Mouse (Mus musculus): Measurements from ENCODE around the gene Zfyve21. TPM values are rescaled to one million over a fixed set of nuclear protein-coding genes. Genes with fewer than 3 reads are reported as not detected.

The Zfyve21 gene
- polyA plus RNA-seq, 1 experiment from 2014 or later, result 232 TPM

GRCm38 (mm10) chr12:111829447-111829846 lies 15.5 kb downstream of the Zfyve21 start:
- Histone ChIP-seq H3K9ac (ENCODE audit: low read depth, low read length) (no peak overlapping the region), H3K27ac (ENCODE audit: low read length) (no peak overlapping the region), H3K4me1 (ENCODE audit: control insufficient read depth, insufficient read depth, low read length) (no peaks in the 10 kb centered on the region)

GRCm38 (mm10) chr12:111829954-111830353 lies 16.0 kb downstream of the Zfyve21 start:
- H3K36me3 ChIP-seq (ENCODE audit: control insufficient read depth, insufficient read depth, low read length), result peaks cover 31% of the 10 kb centered on the region
- no peaks in the 10 kb centered on the region for H3K27me3 ChIP-seq (replicated peaks; ENCODE audit: control insufficient read depth, insufficient read depth, low read length)
- WGBS, result 93% methylated on average over 9 of the region's 9 CpGs

More at GRCm38 (mm10) chr12:111829447-111829846, 15.5 kb downstream of the Zfyve21 start:
- 88% methylated on average over 5 of the region's 5 CpGs for WGBS
- no peaks in the 10 kb centered on the region for H3K9me3 ChIP-seq (ENCODE audit: control insufficient read depth, low read length)
- peaks cover 35% of the 10 kb centered on the region for H3K36me3 ChIP-seq (ENCODE audit: control insufficient read depth, insufficient read depth, low read length)
- H3K27me3 ChIP-seq (replicated peaks; ENCODE audit: control insufficient read depth, insufficient read depth, low read length), result no peaks in the 10 kb centered on the region
- H3K4me3 ChIP-seq (ENCODE audit: low read length), result no peak overlapping the region
- H3K4me2 ChIP-seq (ENCODE audit: low read depth, low read length), result no peak overlapping the region
- no peak for ATAC-seq

DNA sequence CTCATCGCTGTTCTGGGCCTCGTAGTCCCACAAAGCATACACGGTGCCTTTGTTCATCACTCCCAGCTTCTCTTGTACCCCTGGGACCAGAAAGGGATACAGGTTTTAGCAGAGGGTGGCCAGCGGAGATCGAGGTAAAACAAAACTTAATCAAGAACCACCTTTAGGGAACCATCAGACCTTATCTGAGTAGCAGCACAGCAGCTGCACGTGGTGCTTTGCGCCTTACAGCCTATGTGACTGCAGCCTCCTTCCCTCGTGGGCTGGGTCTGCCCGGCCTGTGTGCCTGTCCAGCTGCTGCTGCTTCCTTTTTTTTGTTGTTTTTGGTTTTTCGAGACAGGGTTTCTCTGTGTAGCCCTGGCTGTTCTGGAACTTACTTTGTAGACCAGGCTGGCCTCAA lies 16.4 kb downstream of the Zfyve21 start:
- H3K36me3 ChIP-seq (ENCODE audit: control insufficient read depth, insufficient read depth, low read length), result peaks cover 28% of the 10 kb centered on the region
- H3K4me2 ChIP-seq (ENCODE audit: low read depth, low read length), result no peak overlapping the region
- H3K9me3 ChIP-seq (ENCODE audit: control insufficient read depth, low read length), result no peaks in the 10 kb centered on the region
- no peak for ATAC-seq
- 85% methylated on average over 10 of the region's 10 CpGs for WGBS
- H3K9ac ChIP-seq (ENCODE audit: low read depth, low read length), result no peak overlapping the region
- no peak overlapping the region for H3K4me3 ChIP-seq (ENCODE audit: low read length)
- H3K4me1 ChIP-seq (ENCODE audit: control insufficient read depth, insufficient read depth, low read length), result no peaks in the 10 kb centered on the region
- no peak overlapping the region for H3K27ac ChIP-seq (ENCODE audit: low read length)
- no peaks in the 10 kb centered on the region for H3K27me3 ChIP-seq (replicated peaks; ENCODE audit: control insufficient read depth, insufficient read depth, low read length)

More at GRCm38 (mm10) chr12:111829954-111830353, 16.0 kb downstream of the Zfyve21 start:
- Histone ChIP-seq H3K9ac (ENCODE audit: low read depth, low read length) (no peak overlapping the region), H3K27ac (ENCODE audit: low read length) (no peak overlapping the region), H3K9me3 (ENCODE audit: control insufficient read depth, low read length) (no peaks in the 10 kb centered on the region), H3K4me1 (ENCODE audit: control insufficient read depth, insufficient read depth, low read length) (no peaks in the 10 kb centered on the region), H3K4me3 (ENCODE audit: low read length) (no peak overlapping the region), H3K4me2 (ENCODE audit: low read depth, low read length) (no peak overlapping the region)
- ATAC-seq, result no peak

DNA sequence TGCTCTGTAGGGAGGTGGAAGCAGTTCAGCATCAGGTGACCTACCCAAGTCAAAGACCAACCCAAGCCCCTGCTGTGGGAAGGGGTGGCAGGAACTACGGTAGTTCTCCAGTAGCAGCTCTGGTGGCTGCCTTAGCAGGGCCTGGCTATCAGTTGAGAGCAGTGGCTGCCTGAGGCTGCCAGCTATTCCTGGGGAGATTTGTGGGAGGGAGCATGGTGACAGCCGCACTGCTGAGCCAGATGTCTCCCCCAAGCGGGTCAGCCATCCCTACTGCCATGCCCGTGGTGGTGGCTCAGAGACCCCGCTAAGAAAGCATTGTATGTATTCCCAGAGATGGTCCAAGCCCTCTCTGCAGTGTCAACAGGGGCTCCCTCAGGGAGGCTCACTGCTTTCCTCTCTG lies 18.7 kb downstream of the Zfyve21 start:
- Histone ChIP-seq H3K9ac (ENCODE audit: low read depth, low read length) (no peak overlapping the region), H3K4me1 (ENCODE audit: control insufficient read depth, insufficient read depth, low read length) (no peaks in the 10 kb centered on the region), H3K4me3 (ENCODE audit: low read length) (no peak overlapping the region), H3K27me3 (replicated peaks; ENCODE audit: control insufficient read depth, insufficient read depth, low read length) (no peaks in the 10 kb centered on the region), H3K36me3 (ENCODE audit: control insufficient read depth, insufficient read depth, low read length) (peaks cover 20% of the 10 kb centered on the region), H3K4me2 (ENCODE audit: low read depth, low read length) (no peak overlapping the region), H3K9me3 (ENCODE audit: control insufficient read depth, low read length) (no peaks in the 10 kb centered on the region), H3K27ac (ENCODE audit: low read length) (no peak overlapping the region)
- no peak for ATAC-seq
- WGBS, result 72% methylated on average over 5 of the region's 5 CpGs

DNA sequence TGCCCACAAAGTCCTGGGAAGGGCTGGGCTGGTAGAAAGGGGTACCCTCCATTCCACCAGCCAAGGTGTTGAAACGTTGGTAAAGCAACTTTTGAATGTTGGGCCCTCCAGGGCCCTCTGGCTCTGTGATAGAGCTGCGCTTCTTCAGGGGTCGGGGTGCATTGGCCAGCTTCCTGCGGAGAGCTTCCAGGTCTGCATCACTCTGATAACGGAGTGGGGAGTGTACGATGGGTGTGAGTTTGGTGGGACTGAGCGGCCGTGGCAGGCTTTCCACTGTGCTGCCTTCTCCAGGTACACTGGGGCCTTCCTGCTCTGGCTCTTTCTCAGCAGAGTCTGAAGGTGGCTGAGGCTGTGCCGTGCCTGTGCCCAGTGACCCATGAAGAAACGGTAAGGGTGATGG lies 19.5 kb downstream of the Zfyve21 start:
- Histone ChIP-seq H3K27me3 (replicated peaks; ENCODE audit: control insufficient read depth, insufficient read depth, low read length) (no peaks in the 10 kb centered on the region), H3K9me3 (ENCODE audit: control insufficient read depth, low read length) (no peaks in the 10 kb centered on the region), H3K27ac (ENCODE audit: low read length) (no peak overlapping the region), H3K4me3 (ENCODE audit: low read length) (no peak overlapping the region), H3K4me2 (ENCODE audit: low read depth, low read length) (no peak overlapping the region), H3K4me1 (ENCODE audit: control insufficient read depth, insufficient read depth, low read length) (no peaks in the 10 kb centered on the region), H3K36me3 (ENCODE audit: control insufficient read depth, insufficient read depth, low read length) (peaks cover 13% of the 10 kb centered on the region), H3K9ac (ENCODE audit: low read depth, low read length) (no peak overlapping the region)
- ATAC-seq, result no peak
- 92% methylated on average over 10 of the region's 10 CpGs for WGBS

DNA sequence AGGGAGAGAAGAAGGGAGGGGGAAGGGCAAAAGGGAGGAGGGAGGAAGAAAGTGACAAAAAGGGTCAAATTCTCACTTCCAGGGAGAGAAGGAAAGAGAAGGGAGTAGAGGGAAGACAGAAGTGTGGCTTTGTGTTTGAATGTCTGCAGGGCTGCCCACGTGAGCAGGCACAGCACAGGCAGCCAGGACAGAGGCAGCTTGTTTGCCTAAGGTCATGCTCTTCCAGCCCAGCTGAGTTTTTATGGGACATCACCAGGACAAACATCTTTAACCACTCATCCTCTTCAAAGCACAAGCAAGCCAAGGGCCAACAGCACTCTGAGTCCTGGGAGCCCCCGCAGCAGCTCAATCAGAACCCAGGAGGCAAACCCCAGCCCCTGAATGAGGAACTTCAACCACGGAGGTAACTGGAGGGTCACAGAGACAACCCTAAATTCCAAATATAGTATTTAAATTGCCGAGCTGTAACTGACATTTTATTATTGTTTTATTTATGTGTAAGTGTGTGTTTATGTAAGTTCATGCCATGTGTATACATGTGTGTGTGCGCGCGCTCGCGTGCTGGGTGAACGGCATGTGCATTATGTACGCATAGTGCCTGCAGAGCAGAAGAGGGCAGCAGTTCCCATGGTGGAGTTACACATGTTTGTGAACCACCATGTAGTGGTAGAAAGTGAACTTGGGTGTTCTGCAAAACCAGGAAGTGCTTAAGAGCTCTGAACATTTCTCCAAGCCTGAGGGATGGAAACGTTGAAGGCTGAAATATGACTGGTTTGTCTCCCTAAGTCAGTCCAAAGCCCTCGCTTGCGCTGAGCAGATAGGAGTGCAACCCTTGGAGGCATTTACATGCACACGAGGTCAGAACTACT lies 28.8 kb downstream of the Zfyve21 start:
- Histone ChIP-seq H3K4me2 (ENCODE audit: low read depth, low read length) (no peak overlapping the region), H3K27ac (ENCODE audit: low read length) (no peak overlapping the region; the same call in 1 of the 2 replicates), H3K36me3 (ENCODE audit: control insufficient read depth, insufficient read depth, low read length) (peaks cover 3% of the 10 kb centered on the region; the same call in 1 of the 2 replicates), H3K27me3 (replicated peaks; ENCODE audit: control insufficient read depth, insufficient read depth, low read length) (no peaks in the 10 kb centered on the region), H3K4me3 (ENCODE audit: low read length) (no peak overlapping the region), H3K9me3 (ENCODE audit: control insufficient read depth, low read length) (no peaks in the 10 kb centered on the region), H3K9ac (ENCODE audit: low read depth, low read length) (no peak overlapping the region), H3K4me1 (ENCODE audit: control insufficient read depth, insufficient read depth, low read length) (0 out of 2 replicates have a peak, but pooled peaks cover 3% of the 10 kb centered on the region)
- no peak for ATAC-seq
- WGBS, result 60% methylated on average over 15 of the region's 15 CpGs

- no peak overlapping the region; the same call in 1 of the 2 replicates for H3K27ac ChIP-seq (ENCODE audit: low read length)
- no peak overlapping the region for H3K9ac ChIP-seq (ENCODE audit: low read depth, low read length)
- ATAC-seq, result no peak
- H3K36me3 ChIP-seq (ENCODE audit: control insufficient read depth, insufficient read depth, low read length), result peaks cover 3% of the 10 kb centered on the region; the same call in 1 of the 2 replicates
- 53% methylated on average over 2 of the region's 2 CpGs for WGBS
- H3K4me3 ChIP-seq (ENCODE audit: low read length), result no peak overlapping the region
- no peaks in the 10 kb centered on the region for H3K27me3 ChIP-seq (replicated peaks; ENCODE audit: control insufficient read depth, insufficient read depth, low read length)
- H3K4me2 ChIP-seq (ENCODE audit: low read depth, low read length), result no peak overlapping the region
- H3K9me3 ChIP-seq (ENCODE audit: control insufficient read depth, low read length), result no peaks in the 10 kb centered on the region
- H3K4me1 ChIP-seq (ENCODE audit: control insufficient read depth, insufficient read depth, low read length), result peaks cover 8% of the 10 kb centered on the region; the same call in 1 of the 2 replicates
These were observed 29.5 kb downstream of the Zfyve21 start for GRCm38 (mm10) chr12:111843470-111843869.

- no peaks in the 10 kb centered on the region for H3K27me3 ChIP-seq (replicated peaks; ENCODE audit: control insufficient read depth, insufficient read depth, low read length)
- H3K27ac ChIP-seq (ENCODE audit: low read length), result no peak overlapping the region
- no peak for ATAC-seq
- no peak overlapping the region for H3K4me2 ChIP-seq (ENCODE audit: low read depth, low read length)
- H3K4me1 ChIP-seq (ENCODE audit: control insufficient read depth, insufficient read depth, low read length), result peaks cover 9% of the 10 kb centered on the region; the same call in 1 of the 2 replicates
- H3K36me3 ChIP-seq (ENCODE audit: control insufficient read depth, insufficient read depth, low read length), result no peaks in the 10 kb centered on the region; the same call in 1 of the 2 replicates
- no peaks in the 10 kb centered on the region for H3K9me3 ChIP-seq (ENCODE audit: control insufficient read depth, low read length)
- H3K9ac ChIP-seq (ENCODE audit: low read depth, low read length), result no peak overlapping the region
- WGBS, result 92% methylated on average over 4 of the region's 4 CpGs
- no peak overlapping the region for H3K4me3 ChIP-seq (ENCODE audit: low read length)
These were observed 32.0 kb downstream of the Zfyve21 start for GRCm38 (mm10) chr12:111845953-111846352.

- Histone ChIP-seq H3K4me2 (ENCODE audit: low read depth, low read length) (no peak overlapping the region), H3K4me1 (ENCODE audit: control insufficient read depth, insufficient read depth, low read length) (peaks cover 9% of the 10 kb centered on the region; the same call in 1 of the 2 replicates), H3K27ac (ENCODE audit: low read length) (no peak overlapping the region), H3K36me3 (ENCODE audit: control insufficient read depth, insufficient read depth, low read length) (no peaks in the 10 kb centered on the region; the same call in 1 of the 2 replicates), H3K27me3 (replicated peaks; ENCODE audit: control insufficient read depth, insufficient read depth, low read length) (no peaks in the 10 kb centered on the region), H3K9ac (ENCODE audit: low read depth, low read length) (no peak overlapping the region), H3K4me3 (ENCODE audit: low read length) (no peak overlapping the region), H3K9me3 (ENCODE audit: control insufficient read depth, low read length) (0 out of 2 replicates have a peak, but pooled peaks cover 3% of the 10 kb centered on the region)
- WGBS, result 78% methylated on average over 10 of the region's 10 CpGs
- no peak for ATAC-seq
These were observed 32.8 kb downstream of the Zfyve21 start for GRCm38 (mm10) chr12:111846815-111847214.
